Mouse (Mus musculus): ENCODE data around the gene Tmem88b.

Gene Tmem88b

DNA sequence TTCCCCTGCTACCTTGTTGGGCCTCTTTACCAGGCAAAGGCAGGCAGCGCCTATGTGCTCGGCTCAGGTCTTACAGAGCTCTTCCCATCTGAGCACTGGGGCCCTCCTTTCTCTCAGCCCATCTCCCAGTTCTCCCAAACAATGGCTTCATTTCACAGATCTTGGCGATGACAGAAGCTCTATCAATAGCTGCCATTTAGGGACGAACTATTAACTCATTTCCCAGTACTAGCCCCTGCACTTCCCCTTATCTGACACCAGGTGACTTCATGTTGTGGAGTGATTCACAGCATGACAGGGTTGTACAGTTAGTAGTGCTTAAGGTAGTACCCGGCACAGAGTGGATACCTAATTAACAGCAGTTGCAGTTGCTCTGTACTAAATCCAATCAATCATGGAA is at the start of gene Tmem88b:
TSS of gene Tmem88b (minus strand) at position 56 of the 400 bp plus-strand sequence.
- DNase-seq (ENCODE audit: low spot score): no peak

DNA sequence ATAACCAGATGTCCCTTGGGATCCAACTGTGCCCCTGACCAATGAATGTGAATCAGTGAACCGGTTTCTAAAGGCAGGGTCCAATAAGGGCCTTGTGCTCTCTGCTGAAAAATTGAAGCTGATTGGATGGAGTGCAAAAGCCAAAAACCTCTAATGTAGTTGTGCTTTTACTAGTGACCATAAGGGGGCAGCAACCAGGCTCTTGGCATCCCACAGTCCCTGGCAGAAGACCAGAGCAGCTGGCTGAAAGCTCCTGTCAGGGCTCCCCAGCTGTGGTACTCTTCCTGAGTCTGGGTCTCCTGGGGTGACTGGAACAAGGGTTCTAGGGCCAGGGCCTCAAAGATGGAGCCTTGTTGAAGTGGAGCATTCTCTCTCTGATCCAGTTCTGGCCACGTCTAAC is 48.2 kb upstream of the Tmem88b start:
- peak; percentile 88 for DNase-seq (ENCODE audit: low spot score)

DNA sequence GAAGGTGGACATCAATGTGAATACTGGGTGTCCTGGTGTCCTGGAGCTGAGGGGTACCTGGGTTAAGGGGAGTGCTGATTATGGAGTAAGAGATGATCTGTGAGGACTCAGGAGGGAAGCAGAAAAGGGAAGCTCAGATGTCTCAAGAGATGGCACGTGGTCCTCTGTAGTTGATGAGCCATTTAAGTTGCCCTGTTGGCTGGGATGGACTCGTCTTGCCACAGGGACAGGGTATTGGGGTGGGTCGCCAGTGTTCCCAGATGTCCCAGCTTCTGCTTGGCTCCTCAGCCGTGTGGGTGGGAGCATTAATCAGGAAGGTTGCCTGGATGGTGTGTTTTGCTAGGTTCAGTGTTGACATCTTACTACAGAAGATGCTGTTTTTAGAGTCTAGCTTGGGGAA is 47.6 kb upstream of the Tmem88b start:
- DNase-seq (ENCODE audit: low spot score): no peak

DNA sequence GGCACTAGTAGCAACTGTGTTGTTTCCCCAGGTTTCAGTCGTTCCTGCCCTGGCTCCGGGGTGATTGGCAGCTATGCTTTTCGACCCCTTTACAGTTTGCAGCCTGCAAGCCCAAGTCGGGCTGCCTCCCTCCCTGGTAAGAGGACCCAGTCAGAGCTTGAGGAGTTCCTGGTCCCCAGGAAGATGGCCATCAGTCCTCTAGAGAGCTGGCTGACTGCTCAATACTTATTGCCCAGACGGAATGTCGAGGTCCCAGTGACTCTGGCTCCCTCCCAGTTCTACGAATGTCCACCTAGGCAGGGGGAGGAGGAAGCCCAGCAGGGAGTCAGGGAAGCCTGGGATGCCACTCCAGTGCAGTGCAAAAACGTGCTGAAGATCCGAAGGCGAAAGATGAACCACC is 46.6 kb upstream of the Tmem88b start:
- DNase-seq (ENCODE audit: low spot score): no peak

DNA sequence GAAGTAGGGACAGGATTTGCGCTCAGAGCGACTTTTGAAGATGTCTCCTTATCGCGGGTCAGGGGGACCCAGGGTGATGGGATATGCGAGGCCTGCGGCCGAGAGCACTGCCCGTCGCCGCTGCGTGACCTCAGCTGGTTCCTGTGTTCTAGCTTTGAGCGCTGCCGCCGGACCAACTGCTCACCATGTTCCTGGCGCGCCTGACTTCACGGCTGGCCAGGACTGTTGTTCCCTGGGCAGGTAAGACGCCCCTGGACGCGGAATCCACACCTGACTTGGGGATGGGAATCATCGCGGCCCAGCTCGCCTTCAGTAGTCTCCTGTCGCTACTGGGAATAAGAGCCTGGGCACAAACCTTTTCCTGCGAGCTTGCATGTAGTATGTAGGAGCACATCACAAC is 46.2 kb upstream of the Tmem88b start:
- peak; percentile 39 for DNase-seq (ENCODE audit: low spot score)

DNA sequence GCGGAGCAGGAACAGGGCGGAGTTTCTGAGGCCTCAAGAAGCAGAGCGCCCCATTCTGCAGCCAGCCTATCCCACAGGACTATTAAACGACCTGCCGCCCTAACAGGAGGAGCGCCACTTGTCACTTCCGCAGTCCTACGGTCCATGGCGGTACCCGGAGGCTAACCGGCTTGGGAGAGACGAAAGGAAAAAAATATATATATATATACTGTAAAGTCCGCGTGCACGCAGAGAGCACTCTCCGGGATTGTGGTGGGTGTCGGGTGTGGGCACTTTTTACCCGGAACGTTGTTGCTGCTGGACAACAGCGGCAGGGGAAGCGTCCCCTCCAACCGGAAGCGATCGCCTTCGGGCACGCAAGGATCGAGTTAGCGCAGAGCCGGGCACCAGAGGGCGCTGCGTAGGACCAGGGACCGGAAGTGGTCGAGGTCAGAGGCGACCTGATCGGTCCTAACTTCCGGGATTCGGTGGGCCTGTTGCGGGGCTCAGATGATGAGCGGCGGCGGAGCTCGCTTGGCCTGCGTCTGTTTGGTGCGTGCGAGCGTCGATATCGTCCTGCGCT is 45.6 kb upstream of the Tmem88b start, which contains the start of gene Aurkaip1:
TSS of gene Aurkaip1 (plus strand) at position 68 of the 562 bp plus-strand sequence.
- DNase-seq (ENCODE audit: low spot score): peak; percentile 98

DNA sequence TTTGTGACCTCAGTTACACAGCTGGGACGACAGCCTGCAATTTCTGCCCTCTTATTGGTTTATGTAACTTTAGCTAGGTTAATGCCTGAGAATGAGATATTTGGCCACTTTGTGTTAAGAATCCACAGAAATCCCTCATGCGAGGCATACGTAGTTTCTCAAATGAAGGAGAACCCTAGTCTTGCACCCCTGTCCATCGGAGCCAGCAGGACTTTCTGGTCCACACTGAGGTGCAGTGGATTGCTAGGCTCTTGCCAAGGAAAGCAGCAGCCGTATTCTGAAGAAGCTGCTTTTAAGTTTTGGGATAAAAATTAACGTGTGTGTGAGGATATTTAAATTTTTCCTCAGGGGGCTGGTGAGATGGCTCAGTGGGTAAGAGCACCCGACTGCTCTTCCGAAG is 44.9 kb upstream of the Tmem88b start:
- no peak for DNase-seq (ENCODE audit: low spot score)

DNA sequence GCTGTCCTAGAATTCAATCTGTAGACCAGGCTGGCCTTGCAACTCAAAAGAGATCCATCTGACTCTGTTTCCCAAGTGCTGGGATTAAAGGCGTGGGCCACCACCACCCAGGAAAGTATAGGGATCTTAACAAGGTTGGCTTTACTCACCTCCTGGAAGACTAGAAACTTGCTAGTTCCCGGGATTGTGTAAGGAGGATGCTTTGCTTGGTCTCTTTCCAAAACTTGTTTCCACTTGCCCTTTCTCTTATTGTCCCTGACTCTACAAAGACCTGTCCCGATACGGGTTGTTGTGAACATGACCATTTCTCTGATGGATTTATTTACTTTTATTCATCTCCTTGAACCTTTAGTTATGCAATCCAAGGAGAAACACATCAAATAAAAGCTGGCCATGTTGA is 44.2 kb upstream of the Tmem88b start:
- DNase-seq (ENCODE audit: low spot score): no peak

DNA sequence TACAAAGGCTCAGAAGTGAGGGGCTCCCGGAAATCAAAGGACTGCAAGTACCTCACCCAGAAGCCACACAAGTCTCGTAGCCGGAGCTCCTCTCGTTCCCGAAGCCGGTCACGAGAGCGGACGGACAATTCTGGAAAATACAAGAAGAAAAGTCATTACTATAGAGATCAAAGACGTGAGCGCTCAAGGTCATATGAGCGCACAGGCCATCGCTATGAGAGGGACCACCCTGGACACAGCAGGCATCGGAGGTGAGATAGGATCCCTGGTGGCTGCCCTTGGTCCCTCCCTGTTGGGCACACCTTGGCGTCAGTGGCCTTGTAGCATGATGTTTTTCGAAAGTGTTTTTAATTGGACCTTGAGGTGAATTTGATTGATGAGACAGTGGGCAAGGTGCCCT is 37.8 kb upstream of the Tmem88b start:
- no peak for DNase-seq (ENCODE audit: low spot score)

DNA sequence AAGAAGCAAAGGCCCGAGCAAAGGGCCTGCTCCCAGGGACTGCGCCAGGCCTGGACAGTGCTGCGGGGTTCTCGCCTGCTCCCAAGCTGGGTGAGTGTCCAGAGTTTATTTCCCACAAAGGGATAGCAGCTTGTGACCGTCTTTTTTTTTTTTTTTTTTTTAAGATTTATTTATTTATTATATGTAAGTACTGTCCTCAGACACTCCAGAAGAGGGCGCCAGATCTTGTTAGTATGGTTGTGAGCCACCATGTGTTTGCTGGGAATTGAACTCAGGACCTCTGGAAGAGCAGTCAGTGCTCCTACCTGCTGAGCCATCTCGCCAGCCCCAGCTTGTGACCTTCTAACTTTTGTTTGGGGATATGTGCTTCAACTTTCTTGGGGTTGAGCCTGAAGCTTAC is 35.4 kb upstream of the Tmem88b start:
- DNase-seq (ENCODE audit: low spot score): peak; percentile 47

DNA sequence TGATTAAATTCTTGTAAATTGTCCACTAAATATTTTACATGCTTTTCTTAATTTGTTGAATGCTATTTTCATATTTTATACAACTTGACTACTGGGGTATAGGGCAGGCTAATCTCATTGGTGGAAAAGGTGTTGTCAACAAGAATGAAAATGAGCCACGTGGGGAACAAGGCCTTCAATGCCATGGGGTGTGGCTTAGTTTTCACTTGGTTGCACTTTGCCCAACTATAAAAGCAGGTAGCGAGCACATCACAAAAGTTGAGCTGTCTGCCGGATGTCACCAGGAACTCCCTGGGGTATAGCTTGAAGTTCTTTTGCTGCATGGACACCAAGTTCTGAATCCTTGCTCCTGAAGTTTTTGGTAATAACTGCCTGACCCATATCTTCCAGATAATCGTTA is 31.9 kb upstream of the Tmem88b start:
- DNase-seq (ENCODE audit: low spot score): no peak

DNA sequence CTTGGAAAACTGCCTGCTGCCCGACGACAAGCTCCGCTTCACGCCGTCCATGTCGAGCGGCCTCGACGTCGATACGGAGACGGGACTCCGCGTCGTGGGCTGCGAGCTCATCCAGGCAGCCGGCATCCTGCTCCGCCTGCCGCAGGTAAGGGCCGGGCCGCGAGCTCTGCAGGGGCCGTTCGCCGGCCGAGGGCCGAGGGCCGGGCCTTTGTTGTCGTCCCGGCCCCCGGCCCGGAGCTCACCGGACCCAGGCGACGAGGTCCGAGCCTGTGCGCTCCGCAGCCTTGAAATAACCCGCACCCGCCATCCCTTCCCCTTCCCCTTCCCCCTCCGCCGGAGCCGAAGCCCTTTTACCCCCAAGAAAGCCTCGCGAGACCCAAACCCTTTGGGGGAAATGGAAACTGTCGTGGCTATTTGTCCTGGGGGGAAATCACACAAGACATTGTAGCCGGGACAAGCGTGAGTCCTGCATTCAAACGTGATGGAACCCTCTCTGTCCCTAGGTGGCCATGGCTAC is 27.0 kb upstream of the Tmem88b start:
- peak; percentile 81 for DNase-seq (ENCODE audit: low spot score)

DNA sequence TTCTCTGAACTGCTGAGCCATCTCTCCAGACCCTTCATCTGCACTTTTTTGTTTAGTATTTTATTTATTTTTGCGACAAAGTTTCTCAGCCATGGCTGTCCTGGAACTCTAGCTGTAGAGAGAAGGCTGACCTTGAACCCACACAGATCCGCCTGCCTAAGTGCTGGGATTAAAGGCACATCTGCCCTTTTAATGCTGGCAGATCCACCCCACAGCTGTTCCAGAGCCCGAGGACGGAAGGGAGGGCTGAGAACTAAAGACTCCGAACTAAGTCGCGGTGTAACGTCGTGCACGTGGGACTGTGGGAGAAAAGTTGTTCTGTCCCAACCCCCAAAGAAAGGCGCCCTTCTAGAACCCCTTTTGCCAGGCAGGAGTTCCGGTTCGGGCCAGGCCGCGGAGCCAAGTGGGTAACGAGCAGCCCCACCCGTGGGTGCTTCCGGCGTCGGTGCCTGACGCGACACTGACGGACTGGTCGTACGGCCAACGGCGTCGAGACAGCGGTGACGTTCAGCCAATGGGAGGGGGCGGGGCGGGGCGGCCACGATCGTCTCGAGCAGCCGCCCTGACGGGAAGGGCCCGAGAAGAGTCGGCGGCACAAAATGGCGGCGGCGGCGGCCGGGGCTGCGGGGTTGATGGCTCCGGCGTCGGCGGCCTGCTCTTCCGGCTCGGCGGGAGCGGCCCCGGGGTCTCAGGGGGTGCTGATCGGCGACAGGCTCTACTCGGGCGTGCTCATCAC is 26.4 kb upstream of the Tmem88b start, which contains the start of gene Ccnl2:
TSS of gene Ccnl2 (plus strand) at position 561 of the 736 bp plus-strand sequence.
- DNase-seq (ENCODE audit: low spot score): peak; percentile 94

DNA sequence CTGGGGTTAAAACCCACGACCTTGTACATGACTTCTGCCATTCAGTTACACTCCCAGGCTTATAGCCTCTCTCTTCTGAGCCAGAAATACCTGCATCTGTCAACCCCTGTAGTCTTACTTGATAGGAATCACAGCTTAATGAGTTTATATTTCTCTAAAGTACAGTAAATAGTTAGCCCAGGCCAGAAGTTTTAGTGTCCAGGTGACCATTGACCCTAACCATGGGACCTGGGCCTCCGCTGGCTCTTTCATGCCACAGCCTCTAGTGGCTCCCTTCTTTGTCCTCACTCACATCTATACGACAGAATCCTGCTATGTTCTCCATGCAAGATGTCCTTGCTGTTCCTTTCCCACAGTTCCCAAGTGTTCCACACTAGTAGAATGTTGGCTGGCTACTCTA is 22.2 kb upstream of the Tmem88b start:
- no peak for DNase-seq (ENCODE audit: low spot score)

DNA sequence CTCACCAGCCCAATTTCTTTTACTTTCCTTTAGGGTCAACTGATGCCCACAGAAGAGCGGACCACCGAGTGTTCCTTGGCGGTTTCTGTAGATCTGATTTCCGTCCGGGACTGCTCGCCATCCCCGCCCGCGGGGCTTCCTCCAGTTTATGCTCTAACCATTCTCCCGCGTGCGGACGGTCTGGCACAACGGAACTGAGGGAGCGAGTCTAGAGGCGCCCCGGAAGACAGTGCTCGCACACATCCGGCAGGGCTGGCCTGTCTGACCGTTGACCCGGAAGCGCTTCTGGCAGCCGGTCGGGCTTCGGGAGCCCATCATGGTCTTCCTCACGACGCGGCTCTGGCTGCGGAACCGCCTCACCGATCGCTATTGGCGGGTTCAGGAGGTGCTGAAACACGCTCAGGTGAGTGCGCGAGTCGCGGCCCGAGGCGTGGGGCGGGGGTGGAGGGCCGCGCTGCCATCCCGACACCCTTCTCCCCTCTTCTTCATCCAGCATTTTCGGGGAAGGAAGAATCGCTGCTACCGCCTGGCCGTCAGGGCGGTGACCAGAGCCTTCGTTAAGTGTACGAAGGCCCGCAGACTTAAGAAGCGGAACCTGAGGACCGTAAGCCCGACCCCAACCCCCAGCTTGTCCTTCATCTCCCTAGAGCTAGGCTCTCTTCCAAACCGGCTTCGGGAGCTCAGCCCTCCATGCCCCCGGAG is 17.8 kb upstream of the Tmem88b start:
- DNase-seq (ENCODE audit: low spot score): peak; percentile 96

DNA sequence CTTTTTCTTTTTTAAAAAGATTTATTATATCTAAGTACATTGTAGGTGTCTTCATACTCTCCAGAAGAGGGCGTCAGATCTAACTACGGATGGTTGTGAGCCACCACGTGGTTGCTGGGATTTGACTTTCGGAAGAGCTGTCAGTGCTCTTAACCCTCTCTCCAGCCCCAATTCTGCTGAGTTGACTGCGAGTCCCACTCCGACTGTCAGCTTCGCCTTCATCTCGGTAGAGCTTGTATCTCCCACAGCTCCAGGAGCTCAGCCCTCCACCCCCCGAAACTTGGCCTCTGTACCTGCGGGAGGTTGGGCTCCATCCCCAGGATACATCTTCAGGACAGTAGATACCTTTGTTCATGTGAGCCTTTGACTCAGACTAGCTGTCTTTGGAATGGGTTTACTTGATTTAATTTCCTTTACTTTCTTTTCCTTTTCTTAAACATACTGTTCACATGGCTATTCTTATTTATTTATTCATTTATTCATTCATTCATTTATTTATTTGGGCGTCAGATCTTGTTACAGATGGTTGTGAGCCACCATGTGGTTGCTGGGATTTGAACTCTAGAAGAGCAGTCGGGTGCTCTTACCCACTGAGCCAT is 17.2 kb upstream of the Tmem88b start, which contains the start of gene Mrpl20:
TSS of gene Mrpl20 (plus strand) at position 138 of the 599 bp plus-strand sequence.
- DNase-seq (ENCODE audit: low spot score): no peak

DNA sequence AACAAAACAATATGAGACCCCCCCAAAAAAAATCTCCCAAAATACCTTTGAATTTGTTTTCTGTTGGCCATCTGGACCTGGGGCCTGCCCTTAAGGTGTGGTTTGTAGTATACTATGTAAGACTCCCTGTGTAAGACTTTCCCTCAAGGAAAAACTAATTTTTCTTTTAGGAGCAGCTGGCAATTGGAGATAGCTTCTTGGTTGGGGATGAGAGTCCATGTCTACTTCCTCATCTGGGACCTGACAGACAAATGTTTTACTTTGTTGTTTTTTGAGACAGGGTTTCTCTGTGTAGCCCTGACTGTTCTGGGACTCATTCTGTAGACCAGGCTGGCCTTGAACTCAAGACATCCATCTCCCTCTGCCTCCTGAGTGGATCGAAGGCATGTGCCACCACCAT is 16.4 kb upstream of the Tmem88b start:
- no peak for DNase-seq (ENCODE audit: low spot score)

DNA sequence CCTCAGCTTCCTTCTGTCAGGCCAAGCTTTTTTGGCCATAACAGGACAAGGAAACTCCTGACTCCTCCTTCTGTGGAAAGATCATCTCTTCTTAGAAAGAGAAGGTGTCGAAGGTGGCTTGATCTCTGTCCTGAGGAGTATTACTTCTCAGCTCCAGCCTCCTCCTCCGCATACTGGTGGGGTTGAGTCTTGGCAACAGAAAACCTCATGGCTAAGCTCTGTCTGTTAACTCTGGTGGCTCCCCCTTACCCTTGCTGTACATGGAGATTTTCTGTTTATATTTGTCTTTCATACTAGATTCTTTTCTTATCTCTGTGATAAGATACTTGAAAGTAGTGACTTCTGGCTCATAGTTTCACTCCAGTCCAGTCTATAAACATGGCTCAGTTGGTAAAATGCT is 8.1 kb upstream of the Tmem88b start:
- DNase-seq (ENCODE audit: low spot score): no peak

DNA sequence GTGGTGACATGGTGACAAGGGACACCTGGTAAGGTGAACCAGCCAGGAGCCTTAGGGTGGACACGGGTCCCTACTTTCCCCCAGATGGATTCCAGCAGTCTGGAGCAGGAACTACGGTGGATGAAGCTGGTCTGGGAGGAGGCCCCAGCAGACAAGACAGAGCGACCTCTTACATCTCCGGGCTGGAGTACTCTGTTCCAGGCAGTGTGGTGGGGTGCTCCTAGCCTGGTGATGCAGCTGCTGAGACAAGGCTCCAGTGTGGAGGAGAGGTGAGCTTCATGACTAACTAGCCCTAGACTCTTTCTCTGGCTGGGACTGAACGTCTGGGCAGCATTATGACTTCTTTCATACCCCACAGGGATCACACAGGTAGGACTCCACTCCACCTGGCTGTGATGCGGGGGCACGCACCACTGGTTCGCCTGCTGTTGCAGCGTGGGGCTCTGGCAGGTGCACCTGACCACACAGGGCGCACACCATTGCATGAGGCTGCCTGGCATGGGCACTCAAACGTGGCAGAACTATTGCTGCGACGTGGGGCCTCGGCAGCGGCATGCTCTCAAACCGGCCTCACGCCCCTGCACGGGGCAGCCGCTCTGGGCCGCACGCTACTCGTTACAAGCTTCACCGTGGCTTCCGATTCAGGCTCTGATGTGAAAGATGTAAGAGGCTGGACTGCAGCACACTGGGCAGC is 5.7 kb upstream of the Tmem88b start:
- no peak for DNase-seq (ENCODE audit: low spot score)

DNA sequence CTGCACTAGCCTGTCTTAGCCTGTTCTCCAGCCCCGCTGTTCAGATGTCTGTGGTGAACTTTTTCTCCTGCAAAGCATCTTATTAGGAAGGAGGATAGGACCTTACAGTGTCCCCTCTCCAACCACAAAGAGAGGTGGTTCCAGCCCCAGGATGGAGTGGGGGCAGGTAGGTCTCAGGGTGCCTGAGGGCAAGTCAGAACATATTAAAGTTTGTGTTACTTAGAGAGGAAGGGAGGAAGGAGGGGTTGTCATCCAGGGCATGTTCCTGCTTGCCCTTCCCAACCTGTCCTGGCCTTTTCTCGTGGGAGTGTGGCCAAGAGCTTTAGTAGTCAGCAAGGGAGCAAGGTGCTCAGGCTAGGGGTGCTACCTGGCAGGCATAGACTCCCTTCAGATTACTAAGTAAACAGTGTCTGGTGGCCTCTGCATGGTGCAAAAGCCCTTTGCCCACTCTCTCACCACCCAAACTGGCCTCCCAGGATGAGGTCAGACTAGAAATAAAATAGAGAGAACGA is 5.0 kb upstream of the Tmem88b start:
- no peak for DNase-seq (ENCODE audit: low spot score)

DNA sequence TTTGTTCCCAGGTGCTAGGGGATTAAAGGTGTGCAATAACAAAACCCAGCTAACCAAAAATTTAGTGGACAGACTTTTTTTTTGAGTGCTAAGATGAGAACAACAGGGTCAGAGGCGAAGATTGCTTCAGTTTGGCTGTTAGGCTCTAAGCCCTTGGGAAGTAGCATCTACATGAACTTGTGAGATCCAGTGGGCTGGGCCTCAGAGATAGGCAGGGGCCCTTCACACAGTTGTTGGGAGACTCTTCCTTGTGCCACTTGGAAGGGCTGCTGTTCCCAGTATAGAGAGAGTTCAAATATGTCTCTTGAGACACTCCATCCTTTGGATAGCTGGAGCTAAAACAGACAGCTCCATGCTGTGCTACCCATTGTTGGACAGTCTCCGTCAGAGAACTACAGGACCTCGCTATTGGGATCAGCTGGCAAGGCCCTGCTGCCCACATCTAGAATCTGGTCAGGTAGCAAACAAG is 4.4 kb upstream of the Tmem88b start, which contains the start of gene Ankrd65:
TSS of gene Ankrd65 (plus strand) at position 419 of the 469 bp plus-strand sequence.
- DNase-seq (ENCODE audit: low spot score): no peak

Data from MN1 (cell line).